Mouse (Mus musculus) central nervous system, embryonic 14 days (tissue): ENCODE data around the gene Rybp. TPM values are rescaled to one million over a fixed set of nuclear protein-coding genes. Genes with fewer than 3 reads are reported as not detected.

Experiments
- polyA plus RNA-seq: library from polyadenylated mRNA; depleted of rRNA; stranded (reverse); fragments of >200 nt; gene quantifications from 2 replicates; pipeline ENCODE4 v1.2.3, GENCODE M21; 2012; rRNA removed

The Rybp gene
- 59.6 and 62.6 TPM in 2 replicates for polyA plus RNA-seq

GRCm38 (mm10) chr6:100287334-100288015 is at the start of gene Rybp:
Rybp (minus strand) TSS chr6:100287485.

